Mouse (Mus musculus): ENCODE measurements at regions not wholly inside any gene's neighbourhood (a gene's known extent, or its start where the extent isn't known, plus 50 kb on each side); places are given as distances from the start of the nearest gene placed in this dataset.

GRCm38 (mm10) chr11:112706091-112706490 is 75.9 kb upstream of the Sox9 start:
- no peak for DNase-seq (ENCODE audit: extremely low spot score, low spot score)

- DNase-seq (ENCODE audit: extremely low spot score, low spot score): no peak
Measured at GRCm38 (mm10) chr11:112708119-112708730, 73.8 kb upstream of the Sox9 start.

- no peak for DNase-seq (ENCODE audit: extremely low spot score, low spot score)
Measured at GRCm38 (mm10) chr11:112711656-112712055, 70.4 kb upstream of the Sox9 start.

DNA sequence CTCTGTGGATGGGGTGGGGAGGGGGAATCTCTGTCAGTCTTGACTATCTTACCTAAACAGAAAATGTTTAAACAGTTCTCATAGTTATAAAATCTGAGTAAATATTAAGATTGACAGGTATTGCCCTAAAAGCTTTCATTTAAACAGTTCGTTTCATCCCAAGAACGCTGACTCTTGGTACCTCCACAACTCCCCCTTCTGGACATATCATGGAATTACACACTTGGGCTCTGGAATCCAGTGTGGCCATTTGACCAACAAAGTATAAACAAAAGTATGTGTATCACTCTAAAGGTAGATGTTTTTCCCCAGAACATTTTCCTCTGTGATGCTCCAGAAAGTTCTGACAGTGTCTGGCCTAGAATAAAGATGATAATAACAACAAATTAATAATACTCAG is 63.5 kb upstream of the Sox9 start:
- no peak for DNase-seq (ENCODE audit: extremely low spot score, low spot score)

DNA sequence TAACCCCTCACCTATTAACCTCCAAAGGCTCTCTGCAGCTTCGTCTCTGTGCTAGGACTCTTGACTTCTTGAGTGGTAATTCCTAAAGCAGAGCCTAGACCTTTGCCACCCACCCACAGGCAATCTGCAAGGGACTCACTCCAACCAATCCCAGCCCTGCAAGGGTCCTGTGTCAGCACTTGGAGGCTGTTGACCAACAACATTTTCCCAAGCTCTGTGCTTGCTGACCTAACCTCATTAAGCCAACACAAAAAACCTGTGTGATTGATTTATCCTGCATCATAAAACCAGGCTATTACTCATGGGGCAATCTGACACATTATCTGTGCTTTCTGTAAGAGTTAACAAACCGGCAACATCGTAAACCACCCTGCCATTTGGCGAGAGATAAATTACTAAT is 61.4 kb upstream of the Sox9 start:
- DNase-seq (ENCODE audit: extremely low spot score, low spot score): no peak

DNA sequence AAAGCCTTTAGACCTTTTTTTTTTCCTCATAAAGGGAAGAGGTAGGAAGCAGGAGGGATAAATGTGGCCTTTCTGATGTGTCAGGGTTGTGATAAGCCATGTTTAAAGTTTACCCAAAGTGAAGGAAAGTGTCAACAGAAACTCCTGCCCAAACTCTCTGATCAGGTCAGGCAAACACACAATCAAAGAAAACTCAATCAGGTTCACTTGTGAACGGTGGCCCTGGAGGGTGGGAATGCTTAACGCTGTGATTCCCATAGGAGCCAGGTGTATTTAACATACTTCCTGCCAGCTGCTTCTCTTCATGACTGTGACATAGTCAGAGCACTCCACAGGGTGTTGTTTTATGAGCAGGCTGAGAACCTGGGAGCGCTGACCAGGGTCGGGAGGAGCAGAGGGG is 59.1 kb upstream of the Sox9 start:
- DNase-seq (ENCODE audit: extremely low spot score, low spot score): no peak

DNA sequence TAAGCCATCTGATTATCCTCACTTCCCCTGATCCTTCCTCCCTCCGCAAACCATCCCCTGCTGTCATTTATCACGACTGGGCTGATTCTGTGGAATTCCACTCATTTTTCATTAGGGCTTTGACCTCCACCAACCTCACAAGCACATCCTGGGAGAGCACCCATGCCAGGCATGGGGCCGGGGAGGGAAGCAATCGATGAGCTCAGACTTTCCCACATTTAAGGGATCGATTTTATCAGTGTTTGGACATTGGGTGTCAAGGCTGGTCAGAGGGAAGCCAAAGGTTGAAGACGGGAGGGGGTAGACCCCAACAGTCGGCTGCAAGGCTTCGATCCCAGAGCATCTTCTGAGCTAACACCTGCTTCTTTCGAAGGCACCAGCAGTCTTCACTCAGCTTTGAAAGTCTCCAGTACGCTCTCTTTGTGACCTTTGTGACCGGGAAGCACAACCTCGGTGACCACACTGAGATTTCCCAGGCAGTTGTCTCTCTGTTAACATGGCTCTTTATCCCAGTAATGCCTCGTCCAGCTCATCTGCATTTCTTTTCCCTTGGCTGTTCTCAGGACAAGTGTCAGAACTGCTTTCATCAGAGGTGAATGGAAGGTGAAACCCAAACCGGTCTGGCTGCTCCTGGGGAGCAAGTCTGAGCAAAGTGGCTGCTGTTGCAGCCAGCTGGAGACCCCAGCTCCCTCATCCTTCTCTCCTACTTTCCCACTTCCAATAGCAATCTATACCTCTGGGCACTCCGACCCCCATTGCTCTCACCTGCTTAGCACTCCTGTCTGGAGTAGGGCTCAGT is 53.7 kb upstream of the Sox9 start:
- no peak for DNase-seq (ENCODE audit: extremely low spot score, low spot score)
